Mouse (Mus musculus) neural tube, embryonic 12.5 days (tissue): ENCODE results near the gene Dapk3. TPM values are rescaled to one million over a fixed set of nuclear protein-coding genes. Genes with fewer than 3 reads are reported as not detected.
A peak's percentile ranks its signal among the peaks of the same experiment; 100 is the strongest.

Experiments used
- ATAC-seq: fragments of 200-750 bp; cut with Nextera tagmentation; 2 replicates; pipeline ENCODE4 v1.8.0; 2017; ENCODE audit warnings: low read depth, mild to moderate bottlenecking, moderate TSS enrichment, moderate library complexity; ENCODE audit not compliant: low FRiP score
- H3K27ac ChIP-seq: fragments of 300-500 bp; sonication (generic); 2 replicates; pipeline ENCODE4 v1.5.1; 2016
- H3K27me3 ChIP-seq: fragments of 300-500 bp; sonication (generic); replicated peaks from 2 replicates; pipeline ENCODE4 v1.6.1; 2016; ENCODE audit warnings: mild to moderate bottlenecking
- H3K36me3 ChIP-seq: fragments of 300-500 bp; sonication (generic); 2 replicates; pipeline ENCODE4 v1.6.1; 2016; ENCODE audit warnings: mild to moderate bottlenecking
- H3K4me1 ChIP-seq: fragments of 300-500 bp; sonication (generic); 2 replicates; pipeline ENCODE4 v1.6.1; 2016
- H3K4me2 ChIP-seq: fragments of 300-500 bp; sonication (generic); replicated peaks from 2 replicates; pipeline ENCODE4 v1.6.1; 2016; ENCODE audit warnings: mild to moderate bottlenecking
- H3K4me3 ChIP-seq: fragments of 300-500 bp; sonication (generic); 2 replicates; pipeline ENCODE4 v1.5.1; 2016
- H3K9ac ChIP-seq: fragments of 300-500 bp; sonication (generic); 2 replicates; pipeline ENCODE4 v1.6.1; 2016; ENCODE audit warnings: mild to moderate bottlenecking
- H3K9me3 ChIP-seq: fragments of 300-500 bp; sonication (generic); 2 replicates; pipeline ENCODE4 v1.6.1; 2016; ENCODE audit warnings: mild to moderate bottlenecking
- WGBS: fragments of 180-500 bp; shearing (Covaris S2); methylation state at CpG from one replicate; pipeline ENCODE4 v1.1.7; 2016; 5-methylcytosine and 5-hydroxymethylcytosine counted together
- polyA plus RNA-seq: library from polyadenylated mRNA; unstranded; fragments of >200 nt; fragmentation: Nextera tagmentation; extraction: Ambion mirVana; gene quantifications from 2 replicates; pipeline ENCODE4 v1.2.1, GENCODE M21; 2016

The Dapk3 gene
- polyA plus RNA-seq, result 87.7 and 88.4 TPM in 2 replicates

- peak within 1 kb of the TSS; percentile 66 for H3K9ac ChIP-seq
- peaks cover 32% of the 10 kb centered on the region for H3K4me1 ChIP-seq
- H3K4me3 ChIP-seq, result peak within 1 kb of the TSS; percentile 57
- WGBS, result 4% methylated on average over 53 of the region's 53 CpGs
- no peaks in the 10 kb centered on the region for H3K27me3 ChIP-seq
- H3K4me2 ChIP-seq, result peak within 1 kb of the TSS; percentile 69
- peak; percentile 93 for ATAC-seq
- H3K27ac ChIP-seq, result 0 out of 2 replicates have a peak within 1 kb of the TSS, but pooled peaks have one; percentile 28
- H3K9me3 ChIP-seq, result no peaks in the 10 kb centered on the region
- peaks cover 81% of the 10 kb centered on the region for H3K36me3 ChIP-seq
Observed at GRCm38 (mm10) chr10:81182336-81183333, at the start of gene Dapk3. Dapk3 (plus strand) TSS chr10:81183005.

DNA sequence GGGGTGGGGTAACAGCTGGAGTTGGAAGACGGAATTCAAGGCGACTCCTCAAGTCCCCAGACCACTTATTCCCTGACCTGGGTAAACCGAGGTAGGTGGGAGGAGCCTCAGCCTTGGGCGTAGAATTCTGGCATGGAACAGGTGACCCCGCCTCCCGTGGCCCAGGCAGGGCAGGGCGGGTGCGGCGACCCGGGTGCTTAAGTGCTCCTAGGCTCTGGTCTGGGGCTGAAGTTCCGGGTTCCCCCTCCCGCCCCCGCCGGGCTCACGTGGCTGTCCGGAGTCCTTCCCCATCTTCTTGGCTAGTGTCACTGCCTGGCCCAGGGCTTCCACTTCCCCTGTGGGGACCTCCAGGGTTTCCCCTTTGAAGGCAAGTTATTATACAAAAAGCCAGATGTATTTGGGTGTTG lies 48.6 kb upstream of the Dapk3 start:
- peak overlapping the region; percentile 5; the same call in 1 of the 2 replicates for H3K4me3 ChIP-seq
- H3K27ac ChIP-seq, result no peak overlapping the region
- 0 out of 2 replicates have a peak overlapping the region, but pooled peaks have one; percentile 99 for H3K4me2 ChIP-seq
- no peak for ATAC-seq
- H3K36me3 ChIP-seq, result no peaks in the 10 kb centered on the region
- H3K9ac ChIP-seq, result 0 out of 2 replicates have a peak overlapping the region, but pooled peaks have one; percentile 8
- H3K4me1 ChIP-seq, result peaks cover 25% of the 10 kb centered on the region
- peaks cover 51% of the 10 kb centered on the region for H3K27me3 ChIP-seq
- 2% methylated on average over 16 of the region's 16 CpGs for WGBS
- no peaks in the 10 kb centered on the region for H3K9me3 ChIP-seq

DNA sequence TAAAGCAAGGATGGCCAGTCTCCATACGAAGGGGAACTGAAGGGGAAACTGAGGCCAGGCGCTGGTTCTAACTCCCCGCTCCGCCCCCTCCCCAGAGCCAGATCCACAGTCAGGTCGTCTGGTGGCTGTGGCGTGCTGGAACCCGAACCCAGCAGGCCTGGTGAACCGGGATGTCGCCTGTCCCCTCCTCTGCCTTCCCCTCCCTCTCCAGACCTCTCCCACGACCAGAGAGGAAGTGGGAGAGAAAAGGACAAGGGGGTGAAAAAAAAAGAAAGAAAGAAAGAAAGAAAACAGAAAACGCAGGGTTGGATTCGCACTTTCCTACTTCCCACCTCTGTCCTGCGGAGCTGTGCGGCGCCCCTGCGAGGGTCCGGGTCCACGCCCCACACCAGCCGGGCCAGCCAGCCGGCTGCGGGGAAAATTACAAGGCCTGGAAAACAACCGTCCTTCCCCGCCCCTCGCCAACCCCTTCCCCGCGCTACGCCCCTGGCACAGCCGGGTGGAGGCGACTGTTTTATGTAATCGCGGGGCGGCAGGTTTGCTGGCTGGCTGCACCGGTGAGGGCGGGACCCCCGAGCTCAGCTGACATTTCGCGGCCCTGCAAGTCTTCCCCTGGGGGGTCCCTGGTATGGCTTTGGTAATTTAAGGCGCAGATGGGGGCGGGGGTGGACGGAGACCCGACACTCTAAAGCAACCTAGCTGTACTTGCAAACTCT lies 47.7 kb upstream of the Dapk3 start, which contains the start of gene Zbtb7a:
Gene Zbtb7a, plus strand, starts transcription at position 255 of the 716 bp plus-strand sequence.
- peaks cover 45% of the 10 kb centered on the region for H3K27me3 ChIP-seq

DNA sequence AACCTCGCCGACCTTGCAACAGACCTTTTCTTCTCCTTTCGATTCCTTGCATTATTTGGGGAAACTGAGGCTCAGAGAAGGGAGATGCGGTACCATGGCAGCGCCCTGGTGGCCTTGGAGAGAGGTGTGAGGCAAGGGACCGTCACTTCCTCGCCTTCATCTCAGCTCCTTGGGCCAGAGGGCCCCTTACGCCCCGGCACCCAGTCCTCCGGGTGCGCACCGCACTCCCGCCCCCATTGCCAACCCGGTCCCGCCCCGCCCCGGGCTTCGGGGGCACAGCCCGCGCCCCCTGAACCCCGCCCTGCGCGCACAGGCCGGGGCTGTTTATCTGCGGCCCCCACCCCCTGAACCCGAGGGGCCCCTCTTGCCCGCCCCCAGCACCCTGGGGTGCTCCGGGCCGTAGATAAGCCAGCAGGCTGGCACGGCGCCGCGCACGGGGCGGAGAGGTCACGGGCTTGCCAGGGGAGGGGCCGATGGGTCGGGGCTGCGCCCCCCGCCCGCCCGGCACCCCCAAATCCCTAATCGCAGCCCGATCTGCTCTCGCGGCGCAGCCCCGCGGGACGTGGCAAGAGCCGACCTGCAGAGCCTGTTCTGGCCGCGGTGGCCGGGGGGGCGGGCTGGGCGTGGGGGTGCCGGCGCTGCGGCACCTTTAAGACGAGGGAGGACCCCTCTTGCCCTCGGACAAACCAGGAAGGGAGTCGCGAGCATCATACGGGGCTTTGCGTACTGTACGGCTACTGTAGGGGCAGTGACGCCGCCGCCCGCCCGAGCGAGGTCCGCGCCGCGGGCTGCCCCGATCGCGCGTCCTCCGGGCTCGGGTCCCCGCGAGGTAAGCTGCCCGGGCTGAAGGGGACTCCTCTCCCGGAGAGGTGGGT lies 46.7 kb upstream of the Dapk3 start:
- ATAC-seq, result peak; percentile 8; the same call in 1 of the 2 replicates
- Histone ChIP-seq H3K4me1 (peaks cover 41% of the 10 kb centered on the region), H3K4me3 (peak overlapping the region; percentile 82), H3K27me3 (peaks cover 44% of the 10 kb centered on the region), H3K9ac (peak overlapping the region; percentile 95), H3K36me3 (no peaks in the 10 kb centered on the region), H3K27ac (peak overlapping the region; percentile 91), H3K9me3 (no peaks in the 10 kb centered on the region), H3K4me2 (peak overlapping the region; percentile 99)
- WGBS, result under 1% methylated on average over 75 of the region's 86 CpGs

More for the DNA sequence above, 47.7 kb upstream of the Dapk3 start, which contains the start of gene Zbtb7a:
- whole genome bisulfite sequencing, result 1% methylated on average over 41 of the region's 41 CpGs
- no peak for ATAC-seq
- H3K4me2 ChIP-seq, result peak within 1 kb of the TSS; percentile 99
- no peaks in the 10 kb centered on the region for H3K36me3 ChIP-seq
- H3K27ac ChIP-seq, result peak within 1 kb of the TSS; percentile 91
- H3K9me3 ChIP-seq, result no peaks in the 10 kb centered on the region
- H3K4me1 ChIP-seq, result peaks cover 32% of the 10 kb centered on the region
- H3K9ac ChIP-seq, result peak within 1 kb of the TSS; percentile 95
- H3K4me3 ChIP-seq, result peak within 1 kb of the TSS; percentile 82

GRCm38 (mm10) chr10:81136706-81137231 lies 46.0 kb upstream of the Dapk3 start:
- H3K27me3 ChIP-seq, result peaks cover 41% of the 10 kb centered on the region
- H3K4me1 ChIP-seq, result peaks cover 48% of the 10 kb centered on the region
- H3K9me3 ChIP-seq, result no peaks in the 10 kb centered on the region
- peak overlapping the region; percentile 95 for H3K9ac ChIP-seq
- peak overlapping the region; percentile 91 for H3K27ac ChIP-seq
- peak overlapping the region; percentile 99 for H3K4me2 ChIP-seq
- WGBS, result 1% methylated on average over 47 of the region's 50 CpGs
- peak overlapping the region; percentile 82 for H3K4me3 ChIP-seq
- peak; percentile 34 for ATAC-seq
- H3K36me3 ChIP-seq, result no peaks in the 10 kb centered on the region

- Histone ChIP-seq H3K27ac (peak overlapping the region; percentile 91), H3K9ac (peak overlapping the region; percentile 95), H3K4me1 (peaks cover 55% of the 10 kb centered on the region), H3K36me3 (no peaks in the 10 kb centered on the region), H3K27me3 (peaks cover 33% of the 10 kb centered on the region), H3K9me3 (no peaks in the 10 kb centered on the region), H3K4me3 (peak overlapping the region; percentile 82), H3K4me2 (peak overlapping the region; percentile 99)
- ATAC-seq, result peak; percentile 90
- under 1% methylated on average over 85 of the region's 89 CpGs for WGBS
Observed at GRCm38 (mm10) chr10:81137252-81138130, 45.3 kb upstream of the Dapk3 start.

DNA sequence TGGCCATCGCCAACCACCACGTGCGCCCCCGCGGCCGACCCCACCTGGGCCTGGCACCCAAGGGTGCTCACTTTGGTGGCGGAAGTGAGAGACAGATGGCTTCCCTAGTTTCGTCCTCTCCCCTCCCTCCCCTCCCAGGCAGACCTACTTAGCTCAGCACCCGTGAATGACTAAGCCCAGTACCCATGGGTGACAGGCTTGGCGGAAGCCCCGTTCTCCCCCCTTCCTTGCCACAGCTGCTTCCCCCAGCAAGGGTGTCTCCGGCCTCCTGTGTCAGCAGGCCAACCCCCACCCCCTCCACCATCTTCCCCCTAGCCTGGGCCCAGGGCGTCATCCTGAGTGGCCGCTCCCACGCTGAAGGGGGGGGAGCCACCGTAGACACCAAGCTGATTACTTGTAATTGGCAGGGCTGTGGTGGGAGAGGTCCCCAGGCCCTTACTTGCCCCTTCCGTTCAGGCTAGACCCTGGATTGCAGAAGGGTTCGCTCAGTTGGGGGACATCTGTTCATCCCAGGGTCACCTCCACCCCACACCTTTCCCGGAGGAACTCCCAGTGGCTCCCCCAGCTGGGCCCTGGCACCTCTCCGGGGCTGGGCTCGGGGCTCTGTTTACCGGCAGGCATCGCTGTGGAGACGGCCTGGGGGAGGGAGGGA lies 44.5 kb upstream of the Dapk3 start:
- H3K27me3 ChIP-seq, result peaks cover 27% of the 10 kb centered on the region
- H3K36me3 ChIP-seq, result peaks cover under 1% of the 10 kb centered on the region
- peaks cover 62% of the 10 kb centered on the region for H3K4me1 ChIP-seq
- H3K9me3 ChIP-seq, result no peaks in the 10 kb centered on the region
- peak overlapping the region; percentile 82 for H3K4me3 ChIP-seq
- peak overlapping the region; percentile 95 for H3K9ac ChIP-seq
- 0 out of 2 replicates have a peak, but pooled peaks have one; percentile 1 for ATAC-seq
- 2% methylated on average over 23 of the region's 24 CpGs for WGBS
- H3K27ac ChIP-seq, result peak overlapping the region; percentile 79
- peak overlapping the region; percentile 99 for H3K4me2 ChIP-seq

GRCm38 (mm10) chr10:81138821-81139528 lies 43.8 kb upstream of the Dapk3 start:
- H3K4me3 ChIP-seq, result peak overlapping the region; percentile 82
- peak overlapping the region; percentile 95 for H3K9ac ChIP-seq
- ATAC-seq, result no peak
- no peaks in the 10 kb centered on the region for H3K9me3 ChIP-seq
- no peak overlapping the region for H3K27ac ChIP-seq
- H3K36me3 ChIP-seq, result peaks cover 7% of the 10 kb centered on the region
- peaks cover 21% of the 10 kb centered on the region for H3K27me3 ChIP-seq
- WGBS, result 64% methylated on average over 11 of the region's 11 CpGs
- peak overlapping the region; percentile 99 for H3K4me2 ChIP-seq
- H3K4me1 ChIP-seq, result peaks cover 62% of the 10 kb centered on the region

- H3K4me1 ChIP-seq, result peaks cover 62% of the 10 kb centered on the region
- H3K4me3 ChIP-seq, result no peak overlapping the region
- no peaks in the 10 kb centered on the region for H3K9me3 ChIP-seq
- no peak overlapping the region for H3K27ac ChIP-seq
- no peak for ATAC-seq
- WGBS, result 76% methylated on average over 4 of the region's 4 CpGs
- no peak overlapping the region; the same call in 1 of the 2 replicates for H3K9ac ChIP-seq
- peaks cover 16% of the 10 kb centered on the region for H3K27me3 ChIP-seq
- H3K4me2 ChIP-seq, result peak overlapping the region; percentile 99
- peaks cover 13% of the 10 kb centered on the region for H3K36me3 ChIP-seq
Observed at GRCm38 (mm10) chr10:81139529-81139846, 43.3 kb upstream of the Dapk3 start.
